Comparison of ENCODE assay signal across 19 mouse cellular contexts in genomic region chr14:54642224-54642944, GRCm38 (mm10). TPM values are rescaled to one million over a fixed set of nuclear protein-coding genes. Genes with fewer than 3 reads are reported as not detected.
DNase-seq lines count a peak whose midpoint lies in the region; ATAC-seq and TF ChIP-seq lines count a peak whose summit lies in the region.
"Had no signal": no experiment of that assay in that cellular context is flagged by ENCODE, and none has a peak within 500 bp of the region (broad histone marks: within the 10 kb centered on the region; RNA-seq: fewer than 3 reads in every experiment).

No protein-coding gene starts in this region.

- peak overlapping the region; percentile 68 for H3K27ac ChIP-seq in forebrain, embryonic 13.5 days
- no peak overlapping the region for H3K27ac ChIP-seq in forebrain, embryonic 14.5 days (ENCODE audit: low read depth, low read length)
- no peak overlapping the region for H3K27ac ChIP-seq in lung, embryonic 14.5 days (ENCODE audit: low read depth)
- 0 out of 2 replicates have a peak overlapping the region, but pooled peaks have one; percentile 78 for H3K27ac ChIP-seq in hindbrain, postnatal 0 days
- no peak overlapping the region for H3K27ac ChIP-seq in lung, postnatal 0 days (ENCODE audit: low read length)

- H3K4me1 ChIP-seq in forebrain, embryonic 13.5 days = peaks cover 31% of the 10 kb centered on the region
- H3K4me1 ChIP-seq in forebrain, embryonic 14.5 days (ENCODE audit: control insufficient read depth, insufficient read depth, low read length) = peaks cover 3% of the 10 kb centered on the region
- H3K4me1 ChIP-seq in lung, embryonic 14.5 days (ENCODE audit: insufficient read depth) = peaks cover 5% of the 10 kb centered on the region
- H3K4me1 ChIP-seq in lung, adult 2 months (ENCODE audit: control insufficient read depth, insufficient read depth, low read length) = no peaks in the 10 kb centered on the region
- no peaks in the 10 kb centered on the region; the same call in 1 of the 2 replicates for H3K4me1 ChIP-seq in hindbrain, postnatal 0 days (ENCODE audit: insufficient read depth, low read length)
- H3K4me1 ChIP-seq in lung, postnatal 0 days (ENCODE audit: insufficient read depth, low read depth, low read length) = no peaks in the 10 kb centered on the region

- TF ChIP-seq CTCF in lung, embryonic 14.5 days (IDR thresholded peaks at IDR 0.05; ENCODE audit: low read depth) = no peak
- no peak for TF ChIP-seq CTCF in lung, adult 2 months (IDR thresholded peaks at IDR 0.05; ENCODE audit: insufficient read depth, low read length)
- TF ChIP-seq CTCF in hindbrain, postnatal 0 days (IDR thresholded peaks at IDR 0.05; ENCODE audit: low read depth) = no peak
- TF ChIP-seq CTCF in lung, postnatal 0 days (IDR thresholded peaks at IDR 0.05) = no peak

- no peaks in the 10 kb centered on the region for H3K9me3 ChIP-seq in forebrain, embryonic 13.5 days (replicated peaks)
- H3K9me3 ChIP-seq in forebrain, embryonic 14.5 days (replicated peaks; ENCODE audit: control insufficient read depth, low read length) = no peaks in the 10 kb centered on the region
- no peaks in the 10 kb centered on the region for H3K9me3 ChIP-seq in lung, embryonic 14.5 days (ENCODE audit: low read depth, low read length)
- H3K9me3 ChIP-seq in hindbrain, postnatal 0 days (ENCODE audit: low read length) = no peaks in the 10 kb centered on the region
- H3K9me3 ChIP-seq in lung, postnatal 0 days (ENCODE audit: low read length) = no peaks in the 10 kb centered on the region
- H3K9me3 ChIP-seq: stomach, embryonic 15.5 days had no signal

- intact Hi-C loops in left cerebral cortex, postnatal 4 days (cut with DNase I) = loop anchor here (5.0 to 10.0 kb wide), 4 partner anchors 75 to 580 kb away; partner anchors contain the start of gene Slc7a7

- peaks cover 68% of the 10 kb centered on the region for H3K36me3 ChIP-seq in forebrain, embryonic 13.5 days (ENCODE audit: poor library complexity, severe bottlenecking)
- H3K36me3 ChIP-seq in forebrain, embryonic 14.5 days (ENCODE audit: control insufficient read depth, insufficient read depth, low read length) = peaks cover 64% of the 10 kb centered on the region
- peaks cover 74% of the 10 kb centered on the region for H3K36me3 ChIP-seq in lung, embryonic 14.5 days (ENCODE audit: insufficient read depth)
- H3K36me3 ChIP-seq in hindbrain, postnatal 0 days (ENCODE audit: insufficient read depth, low read length) = peaks cover 52% of the 10 kb centered on the region
- peaks cover 37% of the 10 kb centered on the region for H3K36me3 ChIP-seq in myocyte (ENCODE audit: control insufficient read depth, insufficient read depth)
- peaks cover 32% of the 10 kb centered on the region for H3K36me3 ChIP-seq in lung, postnatal 0 days (ENCODE audit: insufficient read depth, low read length)

- TF ChIP-seq EP300 in lung, postnatal 0 days (IDR thresholded peaks at IDR 0.05) = no peak

- no peak overlapping the region for H3ac ChIP-seq in myocyte (ENCODE audit: control insufficient read depth, insufficient read length)

- H3K4me2 ChIP-seq in forebrain, embryonic 13.5 days = no peak overlapping the region
- H3K4me2 ChIP-seq in forebrain, embryonic 14.5 days (ENCODE audit: low read length) = no peak overlapping the region
- H3K4me2 ChIP-seq in lung, embryonic 14.5 days = peak overlapping the region; percentile 100; the same call in 1 of the 2 replicates
- no peak overlapping the region for H3K4me2 ChIP-seq in hindbrain, postnatal 0 days (ENCODE audit: low read depth, low read length)
- no peak overlapping the region for H3K4me2 ChIP-seq in myocyte (ENCODE audit: low read depth)
- no peak overlapping the region for H3K4me2 ChIP-seq in lung, postnatal 0 days (replicated peaks; ENCODE audit: low read depth, low read length)

- 0 out of 2 replicates have a peak overlapping the region, but pooled peaks have one; percentile 72 for H3K4me3 ChIP-seq in forebrain, embryonic 13.5 days
- no peak overlapping the region for H3K4me3 ChIP-seq in forebrain, embryonic 14.5 days (ENCODE audit: low read depth, low read length)
- no peak overlapping the region; the same call in 1 of the 2 replicates for H3K4me3 ChIP-seq in lung, embryonic 14.5 days (ENCODE audit: low read depth, low read length)
- no peak overlapping the region for H3K4me3 ChIP-seq in lung, adult 2 months (replicated peaks; ENCODE audit: extremely low read depth, low read depth, low read length)
- no peak overlapping the region; the same call in 1 of the 2 replicates for H3K4me3 ChIP-seq in hindbrain, postnatal 0 days (ENCODE audit: low read length)
- peak overlapping the region; percentile 37 for H3K4me3 ChIP-seq in myocyte
- H3K4me3 ChIP-seq in lung, postnatal 0 days (ENCODE audit: low read depth, low read length) = no peak overlapping the region

- ATAC-seq in forebrain, embryonic 13.5 days = no peak
- ATAC-seq in forebrain, embryonic 14.5 days = no peak
- no peak for ATAC-seq in lung, embryonic 14.5 days (ENCODE audit: insufficient read depth)
- no peak for ATAC-seq in hindbrain, postnatal 0 days
- ATAC-seq in lung, postnatal 0 days = no peak

- no peak for TF ChIP-seq POLR2A in lung, adult 2 months (IDR thresholded peaks at IDR 0.05; ENCODE audit: borderline replicate concordance, extremely low read depth, low read depth, low read length)
- no peak for TF ChIP-seq POLR2A in myocyte (IDR thresholded peaks at IDR 0.05; ENCODE audit: insufficient read length, low read depth)

- H3K27me3 ChIP-seq in forebrain, embryonic 13.5 days = no peaks in the 10 kb centered on the region
- no peaks in the 10 kb centered on the region for H3K27me3 ChIP-seq in forebrain, embryonic 14.5 days (replicated peaks; ENCODE audit: control insufficient read depth, insufficient read depth, low read length)
- no peaks in the 10 kb centered on the region for H3K27me3 ChIP-seq in lung, embryonic 14.5 days (ENCODE audit: insufficient read depth, low read length)
- H3K27me3 ChIP-seq in hindbrain, postnatal 0 days (ENCODE audit: insufficient read depth, low read length) = no peaks in the 10 kb centered on the region
- H3K27me3 ChIP-seq in myocyte (ENCODE audit: control insufficient read depth, insufficient read depth, insufficient read length) = no peaks in the 10 kb centered on the region
- no peaks in the 10 kb centered on the region for H3K27me3 ChIP-seq in lung, postnatal 0 days (replicated peaks; ENCODE audit: insufficient read depth, low read length)
- H3K27me3 ChIP-seq: stomach, embryonic 15.5 days had no signal

- H3K79me2 ChIP-seq in myocyte (ENCODE audit: control insufficient read depth, insufficient read depth) = no peaks in the 10 kb centered on the region

- H3K9ac ChIP-seq in forebrain, embryonic 13.5 days = no peak overlapping the region
- H3K9ac ChIP-seq in forebrain, embryonic 14.5 days (ENCODE audit: low read length) = no peak overlapping the region
- H3K9ac ChIP-seq in lung, embryonic 14.5 days = no peak overlapping the region
- H3K9ac ChIP-seq in hindbrain, postnatal 0 days (replicated peaks; ENCODE audit: low read length) = no peak overlapping the region
- H3K9ac ChIP-seq in lung, postnatal 0 days (replicated peaks; ENCODE audit: low read depth) = no peak overlapping the region

- WGBS in forebrain, embryonic 13.5 days = 79% methylated on average over 25 of the region's 25 CpGs
- WGBS in forebrain, embryonic 14.5 days = 78% methylated on average over 25 of the region's 25 CpGs
- 76% methylated on average over 25 of the region's 25 CpGs for WGBS in lung, embryonic 14.5 days
- 86% methylated on average over 25 of the region's 25 CpGs for WGBS in lung, adult 2 months
- 79% methylated on average over 22 of the region's 25 CpGs for WGBS in hindbrain, postnatal 0 days
- 76% methylated on average over 25 of the region's 25 CpGs for WGBS in lung, postnatal 0 days

- no peak for DNase-seq in forebrain, embryonic 14.5 days (ENCODE audit: low spot score)
- peak; percentile 19 for DNase-seq in lung, embryonic 14.5 days
- no peak for DNase-seq in lung, adult 2 months
- DNase-seq in hindbrain, postnatal 0 days (ENCODE audit: low spot score) = no peak
- DNase-seq in lung, postnatal 0 days (ENCODE audit: low spot score) = no peak
- DNase-seq in left cerebral cortex, postnatal 4 days = no peak

RNA-seq across cellular contexts. Expression of gene Cdh24, which starts 1.2 kb away (rescaled TPM):
- polyA plus RNA-seq in forebrain, embryonic 13.5 days (2015; fragmentation: Nextera tagmentation; extraction: Ambion mirVana) = 7.1 and 8.0 TPM in 2 replicates
- polyA plus RNA-seq in forebrain, embryonic 14.5 days (2014; fragmentation: Nextera tagmentation; extraction: Ambion mirVana) = 4.8 and 5.7 TPM in 2 replicates
- 5.2 and 5.4 TPM in 2 replicates for polyA plus RNA-seq in lung, embryonic 14.5 days (2014; fragmentation: Nextera tagmentation; extraction: Ambion mirVana)
- polyA plus RNA-seq in lung, adult 2 months (2012; rRNA removed) = 2.8 and 2.9 TPM in 2 replicates
- 42.7 and 49.2 TPM in 2 replicates for total RNA-seq in hindbrain, postnatal 0 days (2014; rRNA removed)
- polyA plus RNA-seq in hindbrain, postnatal 0 days (2015; fragmentation: Nextera tagmentation; extraction: Ambion mirVana) = 7.2 and 7.6 TPM in 2 replicates
- polyA plus RNA-seq in myocyte (2012; fragmentation: generic; extraction: Trizol) = 4.3 TPM
- 0.32 and 0.50 TPM in 2 replicates for polyA plus RNA-seq in lung, postnatal 0 days (2015; fragmentation: Nextera tagmentation; extraction: Ambion mirVana)
- total RNA-seq in left cerebral cortex, postnatal 4 days (2021) = 10 to 100 TPM; 17.2 to 20.7 TPM

RNA-seq across cellular contexts. Expression of gene Gm17606, which starts 1.6 kb away (rescaled TPM):
- polyA plus RNA-seq in forebrain, embryonic 13.5 days (2015; fragmentation: Nextera tagmentation; extraction: Ambion mirVana) = not detected in 2 replicates
- not detected in 2 replicates for polyA plus RNA-seq in forebrain, embryonic 14.5 days (2014; fragmentation: Nextera tagmentation; extraction: Ambion mirVana)
- polyA plus RNA-seq in lung, embryonic 14.5 days (2014; fragmentation: Nextera tagmentation; extraction: Ambion mirVana) = not detected in 2 replicates
- not detected in 2 replicates for polyA plus RNA-seq in lung, adult 2 months (2012; rRNA removed)
- total RNA-seq in hindbrain, postnatal 0 days (2014; rRNA removed) = not detected in 2 replicates
- polyA plus RNA-seq in hindbrain, postnatal 0 days (2015; fragmentation: Nextera tagmentation; extraction: Ambion mirVana) = not detected in 2 replicates
- polyA plus RNA-seq in myocyte (2012; fragmentation: generic; extraction: Trizol) = not detected
- polyA plus RNA-seq in lung, postnatal 0 days (2015; fragmentation: Nextera tagmentation; extraction: Ambion mirVana) = not detected in 2 replicates
- not detected for total RNA-seq in left cerebral cortex, postnatal 4 days (2021)
- total RNA-seq: adrenal gland, postnatal 10 days; gastrocnemius, postnatal 14 days; left cerebral cortex, postnatal 10 days; megakaryocyte progenitor cell, adult 5-6 weeks had no signal
- polyA plus RNA-seq: embryonic facial prominence, embryonic 11.5 days; heart, embryonic 14.5 days; intestine, embryonic 14.5 days; kidney, embryonic 16.5 days; liver, embryonic 16.5 days; small intestine, adult 2 months; stomach, embryonic 15.5 days had no signal

RNA-seq across cellular contexts. Expression of gene Psmb11, which starts 21.2 kb away (rescaled TPM):
- 0.04 TPM in 1 of 2 replicates, not detected in the other for polyA plus RNA-seq in forebrain, embryonic 13.5 days (2015; fragmentation: Nextera tagmentation; extraction: Ambion mirVana)
- polyA plus RNA-seq in forebrain, embryonic 14.5 days (2014; fragmentation: Nextera tagmentation; extraction: Ambion mirVana) = not detected in 2 replicates
- not detected in 2 replicates for polyA plus RNA-seq in lung, embryonic 14.5 days (2014; fragmentation: Nextera tagmentation; extraction: Ambion mirVana)
- polyA plus RNA-seq in lung, adult 2 months (2012; rRNA removed) = not detected in 2 replicates
- total RNA-seq in hindbrain, postnatal 0 days (2014; rRNA removed) = 0.05 TPM in 1 of 2 replicates, not detected in the other
- polyA plus RNA-seq in hindbrain, postnatal 0 days (2015; fragmentation: Nextera tagmentation; extraction: Ambion mirVana) = 0.16 and 0.21 TPM in 2 replicates
- polyA plus RNA-seq in myocyte (2012; fragmentation: generic; extraction: Trizol) = not detected
- 0.04 TPM in 1 of 2 replicates, not detected in the other for polyA plus RNA-seq in lung, postnatal 0 days (2015; fragmentation: Nextera tagmentation; extraction: Ambion mirVana)
- not detected for total RNA-seq in left cerebral cortex, postnatal 4 days (2021)
- total RNA-seq: adrenal gland, postnatal 10 days; gastrocnemius, postnatal 14 days; left cerebral cortex, postnatal 10 days had no signal
- polyA plus RNA-seq: embryonic facial prominence, embryonic 11.5 days; heart, embryonic 14.5 days; intestine, embryonic 14.5 days; liver, embryonic 16.5 days; small intestine, adult 2 months had no signal

RNA-seq across cellular contexts. Expression of gene Psmb5, which starts 24.6 kb away (rescaled TPM):
- 462 and 492 TPM in 2 replicates for polyA plus RNA-seq in forebrain, embryonic 13.5 days (2015; fragmentation: Nextera tagmentation; extraction: Ambion mirVana)
- polyA plus RNA-seq in forebrain, embryonic 14.5 days (2014; fragmentation: Nextera tagmentation; extraction: Ambion mirVana) = 506 and 542 TPM in 2 replicates
- 374 and 393 TPM in 2 replicates for polyA plus RNA-seq in lung, embryonic 14.5 days (2014; fragmentation: Nextera tagmentation; extraction: Ambion mirVana)
- 129 and 146 TPM in 2 replicates for polyA plus RNA-seq in lung, adult 2 months (2012; rRNA removed)
- total RNA-seq in hindbrain, postnatal 0 days (2014; rRNA removed) = 181 and 204 TPM in 2 replicates
- 411 and 417 TPM in 2 replicates for polyA plus RNA-seq in hindbrain, postnatal 0 days (2015; fragmentation: Nextera tagmentation; extraction: Ambion mirVana)
- 416 TPM for polyA plus RNA-seq in myocyte (2012; fragmentation: generic; extraction: Trizol)
- 231 and 251 TPM in 2 replicates for polyA plus RNA-seq in lung, postnatal 0 days (2015; fragmentation: Nextera tagmentation; extraction: Ambion mirVana)
- total RNA-seq in left cerebral cortex, postnatal 4 days (2021) = 100 to 1,000 TPM; 182 to 197 TPM

RNA-seq across cellular contexts. Expression of gene 4931414P19Rik, which starts 36.6 kb away (rescaled TPM):
- polyA plus RNA-seq in forebrain, embryonic 13.5 days (2015; fragmentation: Nextera tagmentation; extraction: Ambion mirVana) = 8.3 and 9.4 TPM in 2 replicates
- 6.3 and 8.7 TPM in 2 replicates for polyA plus RNA-seq in forebrain, embryonic 14.5 days (2014; fragmentation: Nextera tagmentation; extraction: Ambion mirVana)
- 8.3 and 9.4 TPM in 2 replicates for polyA plus RNA-seq in lung, embryonic 14.5 days (2014; fragmentation: Nextera tagmentation; extraction: Ambion mirVana)
- 6.5 and 7.3 TPM in 2 replicates for polyA plus RNA-seq in lung, adult 2 months (2012; rRNA removed)
- total RNA-seq in hindbrain, postnatal 0 days (2014; rRNA removed) = 4.8 and 6.8 TPM in 2 replicates
- 2.5 and 3.9 TPM in 2 replicates for polyA plus RNA-seq in hindbrain, postnatal 0 days (2015; fragmentation: Nextera tagmentation; extraction: Ambion mirVana)
- 7.3 TPM for polyA plus RNA-seq in myocyte (2012; fragmentation: generic; extraction: Trizol)
- polyA plus RNA-seq in lung, postnatal 0 days (2015; fragmentation: Nextera tagmentation; extraction: Ambion mirVana) = 3.8 and 6.2 TPM in 2 replicates
- 1 to 10 TPM; 3.2 to 4.4 TPM for total RNA-seq in left cerebral cortex, postnatal 4 days (2021)

Comparison
In these comparisons a context has a peak if more than half of its experiments do, and no peak if none do; other contexts are left out.
1. H3K27ac ChIP-seq: peak in forebrain, embryonic 13.5 days (single experiment) and hindbrain, postnatal 0 days (single experiment); none in forebrain, embryonic 14.5 days (single experiment), lung, embryonic 14.5 days (single experiment) and lung, postnatal 0 days (single experiment).
2. H3K4me3 ChIP-seq: peak in forebrain, embryonic 13.5 days (single experiment) and myocyte (single experiment); none in forebrain, embryonic 14.5 days (single experiment), lung, embryonic 14.5 days (single experiment), lung, adult 2 months (single experiment), hindbrain, postnatal 0 days (single experiment) and lung, postnatal 0 days (single experiment).